Mouse (Mus musculus) hindbrain, embryonic 11.5 days (tissue): ENCODE results near the gene Bcl2l11. TPM values are rescaled to one million over a fixed set of nuclear protein-coding genes. Genes with fewer than 3 reads are reported as not detected.

Experiments
- ATAC-seq: fragments of 200-750 bp; cut with Nextera tagmentation; 2 replicates; pipeline ENCODE4 v1.8.0; 2017; ENCODE audit warnings: mild to moderate bottlenecking, moderate TSS enrichment, moderate library complexity; ENCODE audit not compliant: low FRiP score
- DNase-seq: peaks from one replicate; pipeline ENCODE4 v3.0.0-alpha.2; 2015; ENCODE audit warnings: low spot score
- H3K27ac ChIP-seq: fragments of 300-500 bp; sonication (generic); 2 replicates; pipeline ENCODE4 v1.5.1; 2014; ENCODE audit warnings: mild to moderate bottlenecking, low read depth, low read length
- H3K27me3 ChIP-seq: fragments of 300-500 bp; sonication (generic); 2 replicates; pipeline ENCODE4 v1.6.1; 2014; ENCODE audit warnings: mild to moderate bottlenecking, low read length, moderate library complexity, mixed read lengths; ENCODE audit not compliant: control insufficient read depth, insufficient read depth
- H3K36me3 ChIP-seq: fragments of 300-500 bp; sonication (generic); 2 replicates; pipeline ENCODE4 v1.6.1; 2014; ENCODE audit warnings: mild to moderate bottlenecking, low read length, moderate library complexity, mixed read lengths; ENCODE audit not compliant: control insufficient read depth, insufficient read depth
- H3K4me1 ChIP-seq: fragments of 300-500 bp; sonication (generic); replicated peaks from 2 replicates; pipeline ENCODE4 v1.6.1; 2014; ENCODE audit warnings: low read length, mixed read lengths; ENCODE audit not compliant: control insufficient read depth, insufficient read depth
- H3K4me2 ChIP-seq: fragments of 300-500 bp; sonication (generic); replicated peaks from 2 replicates; pipeline ENCODE4 v1.6.1; 2014; ENCODE audit warnings: mild to moderate bottlenecking, low read depth, low read length
- H3K4me3 ChIP-seq: fragments of 300-500 bp; sonication (generic); 2 replicates; pipeline ENCODE4 v1.5.1; 2014; ENCODE audit warnings: low read depth, low read length
- H3K9ac ChIP-seq: fragments of 300-500 bp; sonication (generic); 2 replicates; pipeline ENCODE4 v1.6.1; 2014; ENCODE audit warnings: low read depth, low read length
- H3K9me3 ChIP-seq: fragments of 300-500 bp; sonication (generic); 2 replicates; pipeline ENCODE4 v1.6.1; 2016; ENCODE audit warnings: low read length; ENCODE audit not compliant: control insufficient read depth
- WGBS: fragments of 180-500 bp; shearing (Covaris S2); extraction: QIAGEN DNeasy Blood & Tissue Kit; methylation state at CpG from one replicate; pipeline ENCODE4 v1.1.7; 2014; 5-methylcytosine and 5-hydroxymethylcytosine counted together
- polyA plus RNA-seq: library from polyadenylated mRNA; unstranded; fragments of >200 nt; fragmentation: Nextera tagmentation; extraction: Ambion mirVana; gene quantifications from 2 replicates; pipeline ENCODE4 v1.2.1, GENCODE M21; 2014

Gene Bcl2l11
- polyA plus RNA-seq, 1 experiment from 2014 or later = 17.2 TPM

GRCm38 (mm10) chr2:128128532-128128931, 2.7 kb downstream of the Bcl2l11 start:
- 27% methylated on average over 10 of the region's 10 CpGs for WGBS
- Histone ChIP-seq H3K27ac (no peak overlapping the region), H3K4me3 (peak overlapping the region; percentile 74), H3K9me3 (no peaks in the 10 kb centered on the region), H3K4me2 (peak overlapping the region; percentile 100), H3K27me3 (peaks cover 14% of the 10 kb centered on the region), H3K36me3 (peaks cover 7% of the 10 kb centered on the region; the same call in 1 of the 2 replicates), H3K4me1 (peaks cover 12% of the 10 kb centered on the region), H3K9ac (peak overlapping the region; percentile 77)
- DNase-seq (peak; percentile 19), ATAC-seq (no peak)

GRCm38 (mm10) chr2:128131503-128131902, 5.7 kb downstream of the Bcl2l11 start:
- no peaks in the 10 kb centered on the region for H3K27me3 ChIP-seq
- H3K36me3 ChIP-seq = peaks cover 7% of the 10 kb centered on the region; the same call in 1 of the 2 replicates
- 91% methylated on average over 11 of the region's 11 CpGs for WGBS
- H3K4me2 ChIP-seq = no peak overlapping the region
- ATAC-seq (no peak), DNase-seq (no peak)
- peaks cover 4% of the 10 kb centered on the region for H3K4me1 ChIP-seq
- no peaks in the 10 kb centered on the region for H3K9me3 ChIP-seq
- no peak overlapping the region for H3K9ac ChIP-seq
- no peak overlapping the region for H3K4me3 ChIP-seq
- no peak overlapping the region for H3K27ac ChIP-seq

GRCm38 (mm10) chr2:128132635-128133034, 6.8 kb downstream of the Bcl2l11 start:
- no peak overlapping the region for H3K9ac ChIP-seq
- no peak overlapping the region for H3K27ac ChIP-seq
- WGBS = 81% methylated on average over 5 of the region's 5 CpGs
- peaks cover 4% of the 10 kb centered on the region for H3K4me1 ChIP-seq
- no peak overlapping the region for H3K4me3 ChIP-seq
- DNase-seq (no peak), ATAC-seq (no peak)
- no peaks in the 10 kb centered on the region for H3K9me3 ChIP-seq
- H3K4me2 ChIP-seq = no peak overlapping the region
- no peaks in the 10 kb centered on the region for H3K27me3 ChIP-seq
- H3K36me3 ChIP-seq = peaks cover 7% of the 10 kb centered on the region; the same call in 1 of the 2 replicates

- H3K36me3 ChIP-seq = peaks cover 7% of the 10 kb centered on the region; the same call in 1 of the 2 replicates
Measured at GRCm38 (mm10) chr2:128133865-128134264, 8.0 kb downstream of the Bcl2l11 start.

GRCm38 (mm10) chr2:128134474-128134873, 8.6 kb downstream of the Bcl2l11 start:
- Histone ChIP-seq H3K4me2 (no peak overlapping the region), H3K4me1 (no peaks in the 10 kb centered on the region; the same call in 1 of the 2 replicates), H3K4me3 (no peak overlapping the region), H3K27me3 (no peaks in the 10 kb centered on the region), H3K36me3 (peaks cover 7% of the 10 kb centered on the region; the same call in 1 of the 2 replicates), H3K27ac (no peak overlapping the region), H3K9ac (no peak overlapping the region), H3K9me3 (no peaks in the 10 kb centered on the region)
- ATAC-seq (no peak), DNase-seq (no peak)
- 84% methylated on average over 5 of the region's 5 CpGs for WGBS

More at GRCm38 (mm10) chr2:128133865-128134264, 8.0 kb downstream of the Bcl2l11 start:
- H3K4me2 ChIP-seq = no peak overlapping the region
- no peaks in the 10 kb centered on the region for H3K27me3 ChIP-seq
- DNase-seq (no peak), ATAC-seq (no peak)
- H3K4me1 ChIP-seq = no peaks in the 10 kb centered on the region; the same call in 1 of the 2 replicates
- no peak overlapping the region for H3K4me3 ChIP-seq
- no peak overlapping the region for H3K27ac ChIP-seq
- no peaks in the 10 kb centered on the region for H3K9me3 ChIP-seq
- H3K9ac ChIP-seq = no peak overlapping the region

- WGBS = 77% methylated on average over 8 of the region's 8 CpGs
- H3K9me3 ChIP-seq = no peaks in the 10 kb centered on the region
- H3K4me1 ChIP-seq = no peaks in the 10 kb centered on the region; the same call in 1 of the 2 replicates
- H3K9ac ChIP-seq = no peak overlapping the region
- peaks cover 7% of the 10 kb centered on the region; the same call in 1 of the 2 replicates for H3K36me3 ChIP-seq
- no peak overlapping the region for H3K4me2 ChIP-seq
- ATAC-seq (no peak), DNase-seq (no peak)
- no peak overlapping the region for H3K27ac ChIP-seq
- H3K4me3 ChIP-seq = no peak overlapping the region
- no peaks in the 10 kb centered on the region for H3K27me3 ChIP-seq
Measured at GRCm38 (mm10) chr2:128134948-128135347, 9.1 kb downstream of the Bcl2l11 start.

- Histone ChIP-seq H3K27me3 (no peaks in the 10 kb centered on the region), H3K4me1 (no peaks in the 10 kb centered on the region; the same call in 1 of the 2 replicates), H3K9me3 (no peaks in the 10 kb centered on the region), H3K9ac (no peak overlapping the region), H3K4me3 (no peak overlapping the region), H3K4me2 (no peak overlapping the region), H3K36me3 (no peaks in the 10 kb centered on the region), H3K27ac (no peak overlapping the region)
- WGBS = 91% methylated on average over 16 of the region's 16 CpGs
- ATAC-seq (no peak), DNase-seq (no peak)
Measured at GRCm38 (mm10) chr2:128136769-128137433, 11.1 kb downstream of the Bcl2l11 start.

- ATAC-seq (no peak), DNase-seq (no peak)
- Histone ChIP-seq H3K27me3 (no peaks in the 10 kb centered on the region), H3K27ac (no peak overlapping the region), H3K9ac (no peak overlapping the region), H3K4me1 (no peaks in the 10 kb centered on the region; the same call in 1 of the 2 replicates), H3K4me2 (no peak overlapping the region), H3K9me3 (no peaks in the 10 kb centered on the region), H3K36me3 (no peaks in the 10 kb centered on the region), H3K4me3 (no peak overlapping the region)
- 85% methylated on average over 22 of the region's 22 CpGs for WGBS
Measured at GRCm38 (mm10) chr2:128137480-128138276, 11.8 kb downstream of the Bcl2l11 start.
